Comparison of ENCODE assay signal across 22 mouse cellular contexts in the genomic region with DNA sequence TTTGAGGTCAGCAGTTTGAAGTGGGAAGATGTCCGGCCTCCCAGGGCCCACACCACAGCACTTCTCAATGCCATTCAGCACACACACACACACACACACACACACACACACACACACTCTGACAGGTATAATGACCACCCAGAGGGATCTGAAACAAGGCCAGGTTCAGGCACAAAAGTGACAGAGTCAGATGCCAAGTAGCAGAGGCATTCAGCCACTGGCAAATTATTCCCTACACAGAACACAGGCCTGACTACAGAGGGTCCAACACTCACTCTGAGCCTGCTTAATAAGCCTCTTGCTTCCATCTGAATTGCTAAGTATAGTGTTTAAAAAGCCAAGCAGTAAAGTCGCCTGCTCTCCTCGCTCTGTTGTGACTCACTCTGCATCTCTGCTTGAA. TPM values are rescaled to one million over a fixed set of nuclear protein-coding genes. Genes with fewer than 3 reads are reported as not detected.
DNase-seq lines count a peak whose midpoint lies in the region; ATAC-seq and TF ChIP-seq lines count a peak whose summit lies in the region.
"Had no signal": no experiment of that assay in that cellular context is flagged by ENCODE, and none has a peak within 500 bp of the region (broad histone marks: within the 10 kb centered on the region; RNA-seq: fewer than 3 reads in every experiment).

No protein-coding gene starts in this region.

- WGBS in forebrain, embryonic 13.5 days: 68% methylated on average over 3 of the region's 3 CpGs
- WGBS in forebrain, embryonic 12.5 days: 83% methylated on average over 3 of the region's 3 CpGs
- WGBS in hindbrain, embryonic 16.5 days: 83% methylated on average over 3 of the region's 3 CpGs
- 88% methylated on average over 3 of the region's 3 CpGs for WGBS in hindbrain, embryonic 13.5 days
- 97% methylated on average over 3 of the region's 3 CpGs for WGBS in thymus, adult 2 months
- WGBS in heart, embryonic 10.5 days: 86% methylated on average over 3 of the region's 3 CpGs
- WGBS in neural tube, embryonic 15.5 days: 74% methylated on average over 3 of the region's 3 CpGs

- no peaks in the 10 kb centered on the region for H3K4me1 ChIP-seq in forebrain, embryonic 13.5 days
- no peaks in the 10 kb centered on the region for H3K4me1 ChIP-seq in forebrain, embryonic 12.5 days
- no peaks in the 10 kb centered on the region for H3K4me1 ChIP-seq in hindbrain, embryonic 16.5 days (ENCODE audit: control insufficient read depth, insufficient read depth, low read depth, low read length)
- H3K4me1 ChIP-seq in hindbrain, embryonic 13.5 days (replicated peaks): peaks cover 18% of the 10 kb centered on the region
- H3K4me1 ChIP-seq in thymus, adult 2 months (replicated peaks; ENCODE audit: control insufficient read depth, insufficient read depth, low read length): peaks cover 50% of the 10 kb centered on the region
- peaks cover 12% of the 10 kb centered on the region for H3K4me1 ChIP-seq in heart, embryonic 10.5 days
- peaks cover 2% of the 10 kb centered on the region; the same call in 1 of the 2 replicates for H3K4me1 ChIP-seq in neural tube, embryonic 15.5 days
- H3K4me1 ChIP-seq: embryonic facial prominence, embryonic 13.5 days; liver, embryonic 12.5 days; midbrain, embryonic 13.5 days had no signal

- no peak overlapping the region for H3K9ac ChIP-seq in forebrain, embryonic 13.5 days
- no peak overlapping the region for H3K9ac ChIP-seq in forebrain, embryonic 12.5 days
- H3K9ac ChIP-seq in hindbrain, embryonic 16.5 days (ENCODE audit: low read depth, low read length): no peak overlapping the region
- no peak overlapping the region for H3K9ac ChIP-seq in hindbrain, embryonic 13.5 days
- no peak overlapping the region for H3K9ac ChIP-seq in neural tube, embryonic 15.5 days (replicated peaks)
- H3K9ac ChIP-seq: embryonic facial prominence, embryonic 13.5 days; liver, embryonic 12.5 days; liver, postnatal 0 days; midbrain, embryonic 13.5 days had no signal

- H3K4me2 ChIP-seq in forebrain, embryonic 13.5 days: no peak overlapping the region
- H3K4me2 ChIP-seq in forebrain, embryonic 12.5 days: no peak overlapping the region
- no peak overlapping the region for H3K4me2 ChIP-seq in hindbrain, embryonic 16.5 days (ENCODE audit: low read length)
- no peak overlapping the region for H3K4me2 ChIP-seq in hindbrain, embryonic 13.5 days
- H3K4me2 ChIP-seq in neural tube, embryonic 15.5 days: no peak overlapping the region
- H3K4me2 ChIP-seq: embryonic facial prominence, embryonic 13.5 days; liver, embryonic 12.5 days; midbrain, embryonic 13.5 days had no signal

- TF ChIP-seq POLR2A in thymus, adult 2 months (IDR thresholded peaks at IDR 0.05; ENCODE audit: control insufficient read depth, extremely low read depth, insufficient read depth, low read length, poor library complexity): no peak

- no peaks in the 10 kb centered on the region for H3K9me3 ChIP-seq in forebrain, embryonic 13.5 days (replicated peaks)
- H3K9me3 ChIP-seq in forebrain, embryonic 12.5 days: no peaks in the 10 kb centered on the region
- H3K9me3 ChIP-seq in hindbrain, embryonic 16.5 days (ENCODE audit: control insufficient read depth, low read length): no peaks in the 10 kb centered on the region
- no peaks in the 10 kb centered on the region for H3K9me3 ChIP-seq in hindbrain, embryonic 13.5 days
- H3K9me3 ChIP-seq in heart, embryonic 10.5 days: no peaks in the 10 kb centered on the region
- no peaks in the 10 kb centered on the region for H3K9me3 ChIP-seq in neural tube, embryonic 15.5 days (replicated peaks)
- H3K9me3 ChIP-seq: embryonic facial prominence, embryonic 13.5 days; liver, embryonic 12.5 days; midbrain, embryonic 13.5 days had no signal

- no peak overlapping the region for H3K27ac ChIP-seq in forebrain, embryonic 13.5 days
- no peak overlapping the region for H3K27ac ChIP-seq in forebrain, embryonic 12.5 days
- no peak overlapping the region for H3K27ac ChIP-seq in hindbrain, embryonic 16.5 days (ENCODE audit: low read depth, low read length)
- no peak overlapping the region for H3K27ac ChIP-seq in hindbrain, embryonic 13.5 days
- H3K27ac ChIP-seq in thymus, adult 2 months (ENCODE audit: control insufficient read depth, insufficient read depth, low read length): peak overlapping the region; percentile 36; the same call in 1 of the 2 replicates
- no peak overlapping the region for H3K27ac ChIP-seq in heart, embryonic 10.5 days
- H3K27ac ChIP-seq in neural tube, embryonic 15.5 days (replicated peaks): no peak overlapping the region
- H3K27ac ChIP-seq: embryonic facial prominence, embryonic 13.5 days; kidney, postnatal 0 days; liver, embryonic 12.5 days; midbrain, embryonic 13.5 days had no signal

- H3K36me3 ChIP-seq in forebrain, embryonic 13.5 days (ENCODE audit: poor library complexity, severe bottlenecking): peaks cover 44% of the 10 kb centered on the region
- H3K36me3 ChIP-seq in forebrain, embryonic 12.5 days (replicated peaks): peaks cover 52% of the 10 kb centered on the region
- peaks cover 3% of the 10 kb centered on the region; the same call in 1 of the 2 replicates for H3K36me3 ChIP-seq in hindbrain, embryonic 16.5 days (ENCODE audit: control insufficient read depth, insufficient read depth, low read length)
- H3K36me3 ChIP-seq in hindbrain, embryonic 13.5 days: peaks cover 29% of the 10 kb centered on the region
- peaks cover 8% of the 10 kb centered on the region; the same call in 1 of the 2 replicates for H3K36me3 ChIP-seq in thymus, adult 2 months (ENCODE audit: control insufficient read depth, insufficient read depth, low read length)
- peaks cover 68% of the 10 kb centered on the region for H3K36me3 ChIP-seq in heart, embryonic 10.5 days
- H3K36me3 ChIP-seq in neural tube, embryonic 15.5 days: peaks cover 9% of the 10 kb centered on the region

- no peak for DNase-seq in thymus, adult 2 months
- DNase-seq in thymus, postnatal 25 days: no peak
- no peak for DNase-seq in heart, embryonic 10.5 days (ENCODE audit: low spot score)
- DNase-seq: adrenal gland, postnatal 25 days; cerebellum, adult 8-10 months; gastrocnemius, postnatal 10 days; heart, postnatal 14 days; layer of hippocampus, postnatal 36 days; left cerebral cortex, postnatal 4 days; liver, postnatal 0 days; lung, postnatal 36 days; thymus, postnatal 14 days had no signal

- no peak for TF ChIP-seq CTCF in thymus, adult 2 months (IDR thresholded peaks at IDR 0.05; ENCODE audit: borderline replicate concordance, control insufficient read depth, extremely low read depth, insufficient read depth, low read length, poor library complexity)

- ATAC-seq in forebrain, embryonic 13.5 days: 0 out of 2 replicates have a peak, but pooled peaks have one; percentile 30
- ATAC-seq in forebrain, embryonic 12.5 days (ENCODE audit: low FRiP score): no peak
- ATAC-seq in hindbrain, embryonic 16.5 days: peak; percentile 71
- ATAC-seq in hindbrain, embryonic 13.5 days (ENCODE audit: low FRiP score): no peak
- no peak for ATAC-seq in neural tube, embryonic 15.5 days (ENCODE audit: low FRiP score)
- ATAC-seq: intestine, embryonic 16.5 days; liver, embryonic 12.5 days; liver, postnatal 0 days; midbrain, embryonic 13.5 days had no signal

- H3K27me3 ChIP-seq in forebrain, embryonic 13.5 days: no peaks in the 10 kb centered on the region
- no peaks in the 10 kb centered on the region for H3K27me3 ChIP-seq in forebrain, embryonic 12.5 days
- H3K27me3 ChIP-seq in hindbrain, embryonic 16.5 days (replicated peaks; ENCODE audit: control insufficient read depth, insufficient read depth, low read length): no peaks in the 10 kb centered on the region
- H3K27me3 ChIP-seq in hindbrain, embryonic 13.5 days: no peaks in the 10 kb centered on the region
- no peaks in the 10 kb centered on the region for H3K27me3 ChIP-seq in thymus, adult 2 months (ENCODE audit: control insufficient read depth, insufficient read depth, low read length)
- H3K27me3 ChIP-seq in heart, embryonic 10.5 days (ENCODE audit: insufficient read depth, poor library complexity, severe bottlenecking): no peaks in the 10 kb centered on the region
- H3K27me3 ChIP-seq in neural tube, embryonic 15.5 days (replicated peaks): no peaks in the 10 kb centered on the region
- H3K27me3 ChIP-seq: embryonic facial prominence, embryonic 13.5 days; liver, embryonic 12.5 days; midbrain, embryonic 13.5 days had no signal

- H3K4me3 ChIP-seq in forebrain, embryonic 13.5 days: no peak overlapping the region
- no peak overlapping the region for H3K4me3 ChIP-seq in forebrain, embryonic 12.5 days (replicated peaks)
- H3K4me3 ChIP-seq in hindbrain, embryonic 16.5 days (ENCODE audit: low read length): no peak overlapping the region
- H3K4me3 ChIP-seq in hindbrain, embryonic 13.5 days: no peak overlapping the region
- no peak overlapping the region for H3K4me3 ChIP-seq in thymus, adult 2 months (ENCODE audit: control insufficient read depth, insufficient read depth, low read length)
- H3K4me3 ChIP-seq in heart, embryonic 10.5 days: no peak overlapping the region
- no peak overlapping the region for H3K4me3 ChIP-seq in neural tube, embryonic 15.5 days (replicated peaks)
- H3K4me3 ChIP-seq: embryonic facial prominence, embryonic 13.5 days; liver, embryonic 12.5 days; midbrain, embryonic 13.5 days had no signal

RNA-seq across cellular contexts. Expression of a gene that starts 33.1 kb away (rescaled TPM):
- polyA plus RNA-seq in forebrain, embryonic 13.5 days (2015; fragmentation: Nextera tagmentation; extraction: Ambion mirVana): 43.1 and 44.5 TPM in 2 replicates
- polyA plus RNA-seq in forebrain, embryonic 12.5 days (2016; fragmentation: Nextera tagmentation; extraction: Ambion mirVana): 46.4 and 49.7 TPM in 2 replicates
- polyA plus RNA-seq in hindbrain, embryonic 16.5 days (2015; fragmentation: Nextera tagmentation; extraction: Ambion mirVana): 32.2 and 32.5 TPM in 2 replicates
- 33.2 and 34.1 TPM in 2 replicates for polyA plus RNA-seq in hindbrain, embryonic 13.5 days (2015; fragmentation: Nextera tagmentation; extraction: Ambion mirVana)
- polyA plus RNA-seq in thymus, adult 2 months (2012; rRNA removed): 197 and 252 TPM in 2 replicates
- polyA plus RNA-seq in heart, embryonic 10.5 days (2016; fragmentation: Nextera tagmentation; extraction: Ambion mirVana): 34.4 and 43.5 TPM in 2 replicates
- 29.6 and 34.3 TPM in 2 replicates for polyA plus RNA-seq in neural tube, embryonic 15.5 days (2015; fragmentation: Nextera tagmentation; extraction: Ambion mirVana)

RNA-seq across cellular contexts. Expression of a gene that starts 33.2 kb away (rescaled TPM):
- 35.7 and 37.8 TPM in 2 replicates for polyA plus RNA-seq in forebrain, embryonic 13.5 days (2015; fragmentation: Nextera tagmentation; extraction: Ambion mirVana)
- polyA plus RNA-seq in forebrain, embryonic 12.5 days (2016; fragmentation: Nextera tagmentation; extraction: Ambion mirVana): 36.2 and 41.7 TPM in 2 replicates
- 21.5 and 27.0 TPM in 2 replicates for polyA plus RNA-seq in hindbrain, embryonic 16.5 days (2015; fragmentation: Nextera tagmentation; extraction: Ambion mirVana)
- 26.8 and 28.6 TPM in 2 replicates for polyA plus RNA-seq in hindbrain, embryonic 13.5 days (2015; fragmentation: Nextera tagmentation; extraction: Ambion mirVana)
- polyA plus RNA-seq in thymus, adult 2 months (2012; rRNA removed): 23.3 and 25.0 TPM in 2 replicates
- 39.2 and 50.4 TPM in 2 replicates for polyA plus RNA-seq in heart, embryonic 10.5 days (2016; fragmentation: Nextera tagmentation; extraction: Ambion mirVana)
- 29.3 and 35.7 TPM in 2 replicates for polyA plus RNA-seq in neural tube, embryonic 15.5 days (2015; fragmentation: Nextera tagmentation; extraction: Ambion mirVana)

RNA-seq across cellular contexts. Expression of a gene that starts 43.4 kb away (rescaled TPM):
- polyA plus RNA-seq in forebrain, embryonic 13.5 days (2015; fragmentation: Nextera tagmentation; extraction: Ambion mirVana): 20.8 and 21.8 TPM in 2 replicates
- 18.5 and 19.6 TPM in 2 replicates for polyA plus RNA-seq in forebrain, embryonic 12.5 days (2016; fragmentation: Nextera tagmentation; extraction: Ambion mirVana)
- polyA plus RNA-seq in hindbrain, embryonic 16.5 days (2015; fragmentation: Nextera tagmentation; extraction: Ambion mirVana): 22.5 and 23.3 TPM in 2 replicates
- 20.2 and 21.5 TPM in 2 replicates for polyA plus RNA-seq in hindbrain, embryonic 13.5 days (2015; fragmentation: Nextera tagmentation; extraction: Ambion mirVana)
- polyA plus RNA-seq in thymus, adult 2 months (2012; rRNA removed): 9.0 and 10.0 TPM in 2 replicates
- 15.4 and 18.8 TPM in 2 replicates for polyA plus RNA-seq in heart, embryonic 10.5 days (2016; fragmentation: Nextera tagmentation; extraction: Ambion mirVana)
- polyA plus RNA-seq in neural tube, embryonic 15.5 days (2015; fragmentation: Nextera tagmentation; extraction: Ambion mirVana): 20.8 and 22.3 TPM in 2 replicates

Comparison
In these comparisons a context has a peak if more than half of its experiments do, and no peak if none do; other contexts are left out.
1. ATAC-seq: peak in forebrain, embryonic 13.5 days (single experiment) and hindbrain, embryonic 16.5 days (single experiment); none in forebrain, embryonic 12.5 days (single experiment), hindbrain, embryonic 13.5 days (single experiment) and neural tube, embryonic 15.5 days (single experiment).